Mouse (Mus musculus) left cerebral cortex, adult 2 months (tissue): ENCODE data around the gene Nexn. TPM values are rescaled to one million over a fixed set of nuclear protein-coding genes. Genes with fewer than 3 reads are reported as not detected.

Experiments used
- DNase-seq, 2 experiments: peaks; one replicate each; pipeline ENCODE4 v3.0.0; 2021 to 2022; ENCODE audit warnings: low spot score in 2 of 2, mixed read lengths in 1 of 2; ENCODE audit errors: extremely low spot score in 1 of 2
- H3K27ac ChIP-seq: fragments of 200-600 bp; 2 replicates; pipeline ENCODE4 v1.8.1; 2022
- H3K4me3 ChIP-seq: fragments of 200-600 bp; 2 replicates; pipeline ENCODE4 v1.8.1; 2022
- CTCF ChIP-seq: fragments of 200-600 bp; IDR thresholded peaks from 2 replicates; pipeline ENCODE4 v1.8.1; 2022; ENCODE audit warnings: antibody characterized with exemption, mild to moderate bottlenecking, moderate library complexity
- intact Hi-C: fragments of 180-260 bp; cut with DNase I; formaldehyde crosslinking; loops from one replicate; pipeline ENCODE4 v1.15.1; 2025
- total RNA-seq, 2 experiments: library from RNA; stranded (reverse); gene quantifications; 2 replicates each; pipeline ENCODE4 v1.2.3; 2021

The Nexn gene
- total RNA-seq, 2 experiments from 2014 or later: 1.4 to 5.0 TPM

- TF ChIP-seq CTCF: no peak
- DNase-seq: no peak
- intact Hi-C loops: no loop called here
- no peak overlapping the region for H3K27ac ChIP-seq
- no peak overlapping the region for H3K4me3 ChIP-seq
Observed at GRCm38 (mm10) chr3:152293530-152294181, 27.5 kb upstream of the Nexn start.

- no peak overlapping the region for H3K4me3 ChIP-seq
- H3K27ac ChIP-seq: no peak overlapping the region
- no peak for TF ChIP-seq CTCF
- intact Hi-C loops: no loop called here
- no peak for DNase-seq
Observed at GRCm38 (mm10) chr3:152291895-152292294, 25.7 kb upstream of the Nexn start.

DNA sequence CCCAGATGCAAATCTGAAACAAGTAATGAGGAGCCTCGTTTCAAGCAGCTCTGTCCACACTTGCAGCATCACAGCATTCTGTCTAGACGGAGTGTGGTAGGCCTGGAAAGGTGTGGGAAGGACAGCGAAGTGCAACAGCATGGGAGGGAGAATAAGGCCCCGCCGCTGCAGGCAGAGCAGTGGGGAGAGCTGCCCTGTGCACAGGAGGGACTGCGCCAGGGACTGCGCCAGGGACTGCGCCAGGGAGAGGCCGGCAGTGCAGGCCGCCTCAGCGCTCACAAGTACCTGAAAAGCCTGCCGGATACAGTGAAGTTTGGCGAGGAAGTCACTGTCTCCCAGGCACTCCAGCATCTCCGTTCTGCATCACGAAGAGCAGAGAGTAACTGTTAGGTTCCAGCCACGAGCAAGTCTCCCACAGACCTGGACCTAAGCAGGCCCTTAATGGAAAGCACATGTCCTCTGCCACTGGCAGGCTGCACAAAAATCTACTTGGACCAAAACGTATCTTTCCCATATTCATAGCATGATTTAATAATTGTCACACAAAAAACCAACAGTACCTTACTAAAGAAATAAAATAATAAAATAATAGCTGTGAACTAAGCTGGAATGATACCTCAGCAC is 24.1 kb upstream of the Nexn start:
- intact Hi-C loops: no loop called here
- Histone ChIP-seq H3K27ac (no peak overlapping the region), H3K4me3 (no peak overlapping the region)
- DNase-seq: no peak
- TF ChIP-seq CTCF: no peak

DNA sequence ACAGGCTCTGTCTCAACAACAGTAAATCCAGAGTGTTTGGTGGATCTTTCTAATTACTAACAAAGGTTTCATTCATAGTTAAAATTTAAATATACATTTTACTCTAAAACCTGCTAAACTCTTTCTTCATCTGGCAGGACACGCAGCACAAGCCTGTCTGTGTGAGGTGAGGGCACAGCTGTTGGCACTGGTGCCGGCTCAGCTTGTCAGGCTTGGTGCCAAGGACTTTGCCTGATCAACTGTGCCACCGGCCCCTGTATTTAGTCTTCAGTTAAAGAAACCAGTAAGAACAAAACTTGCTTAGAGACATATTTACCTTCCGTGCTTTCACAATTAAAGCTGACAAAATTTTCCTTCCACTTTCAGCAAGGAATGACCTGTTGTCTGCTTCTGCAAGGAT is 22.6 kb upstream of the Nexn start:
- no peak for TF ChIP-seq CTCF
- intact Hi-C loops: no loop called here
- Histone ChIP-seq H3K4me3 (no peak overlapping the region), H3K27ac (no peak overlapping the region)
- DNase-seq: no peak

GRCm38 (mm10) chr3:152288276-152288675 is 22.1 kb upstream of the Nexn start:
- H3K4me3 ChIP-seq: no peak overlapping the region
- intact Hi-C loops: no loop called here
- TF ChIP-seq CTCF: no peak
- no peak overlapping the region for H3K27ac ChIP-seq
- DNase-seq: no peak

- Histone ChIP-seq H3K27ac (no peak overlapping the region), H3K4me3 (no peak overlapping the region)
- TF ChIP-seq CTCF: no peak; the same call in 1 of the 2 replicates
- intact Hi-C loops: no loop called here
- DNase-seq: no peak
Observed at GRCm38 (mm10) chr3:152287810-152288209, 21.7 kb upstream of the Nexn start.

GRCm38 (mm10) chr3:152284759-152285158 is 18.6 kb upstream of the Nexn start:
- TF ChIP-seq CTCF: no peak
- Histone ChIP-seq H3K27ac (no peak overlapping the region), H3K4me3 (no peak overlapping the region)
- intact Hi-C loops: no loop called here
- DNase-seq: no peak

DNA sequence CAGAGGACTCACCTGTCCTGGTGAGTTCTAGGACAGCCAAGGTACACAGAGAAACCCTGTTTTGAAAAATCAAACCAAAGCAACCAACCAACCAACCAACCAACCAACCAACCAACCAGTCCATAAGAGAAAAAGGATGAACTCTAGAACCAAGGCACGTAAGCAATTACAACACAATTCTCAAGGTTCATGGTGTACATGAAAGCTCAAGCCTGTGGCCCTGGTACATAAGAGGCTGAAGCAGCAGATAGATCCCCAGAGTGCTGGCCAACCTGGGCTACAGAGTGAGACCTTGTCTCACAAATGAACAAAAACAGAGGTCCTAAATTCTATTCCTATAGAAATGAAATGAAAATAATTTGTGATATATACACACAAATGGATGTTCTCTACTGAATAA is 18.2 kb upstream of the Nexn start:
- no peak for DNase-seq
- Histone ChIP-seq H3K27ac (no peak overlapping the region), H3K4me3 (no peak overlapping the region)
- intact Hi-C loops: no loop called here
- no peak for TF ChIP-seq CTCF

DNA sequence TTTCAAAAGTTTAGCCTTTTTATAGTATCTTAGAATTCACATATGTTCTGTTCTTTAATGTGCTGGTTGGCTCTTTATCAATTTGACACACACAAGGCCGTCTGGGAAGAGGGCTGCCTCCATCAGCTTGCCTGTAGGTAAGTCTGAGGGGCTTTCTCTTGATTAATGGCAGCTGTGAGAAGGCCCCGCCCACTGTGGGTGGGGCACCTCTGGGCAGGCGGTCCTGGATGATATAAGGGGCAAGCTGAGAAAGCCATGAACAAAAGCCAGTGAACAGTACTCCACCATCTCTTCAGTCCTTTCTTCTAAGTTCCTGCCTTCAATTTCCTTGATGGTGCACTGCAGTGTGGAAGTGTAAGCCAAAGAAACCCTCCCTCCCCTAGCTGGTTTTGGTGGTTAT is 16.0 kb upstream of the Nexn start:
- no peak overlapping the region for H3K27ac ChIP-seq
- no peak overlapping the region for H3K4me3 ChIP-seq
- no peak for DNase-seq
- TF ChIP-seq CTCF: no peak
- intact Hi-C loops: no loop called here

GRCm38 (mm10) chr3:152278431-152278830 is 12.3 kb upstream of the Nexn start:
- no peak for TF ChIP-seq CTCF
- intact Hi-C loops: no loop called here
- no peak overlapping the region for H3K27ac ChIP-seq
- no peak for DNase-seq
- no peak overlapping the region for H3K4me3 ChIP-seq

GRCm38 (mm10) chr3:152277912-152278311 is 11.8 kb upstream of the Nexn start:
- DNase-seq: no peak
- no peak for TF ChIP-seq CTCF
- intact Hi-C loops: no loop called here
- no peak overlapping the region for H3K4me3 ChIP-seq
- H3K27ac ChIP-seq: no peak overlapping the region

DNA sequence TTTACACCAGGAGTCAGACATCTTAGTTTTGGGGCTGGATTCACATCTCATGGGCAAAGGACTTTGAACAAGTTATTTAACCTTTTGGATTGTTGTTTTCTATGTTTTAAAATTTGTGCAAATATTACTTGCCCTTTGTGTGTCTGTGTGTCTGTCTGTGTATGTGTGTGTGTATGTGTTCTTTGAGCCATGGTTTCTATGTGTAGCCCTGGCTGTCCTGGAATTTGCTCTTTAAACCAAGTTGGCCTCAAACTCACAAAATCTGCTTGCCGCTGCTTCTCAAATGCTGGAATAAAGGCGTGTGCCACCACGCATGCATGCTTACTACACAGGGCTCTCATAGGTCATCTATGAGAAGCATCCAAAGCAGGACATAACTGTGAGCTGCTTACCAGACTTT is 10.8 kb upstream of the Nexn start:
- no peak overlapping the region for H3K27ac ChIP-seq
- no peak for DNase-seq
- intact Hi-C loops: no loop called here
- no peak for TF ChIP-seq CTCF
- no peak overlapping the region for H3K4me3 ChIP-seq

GRCm38 (mm10) chr3:152275008-152275407 is 8.9 kb upstream of the Nexn start:
- no peak overlapping the region for H3K27ac ChIP-seq
- no peak overlapping the region for H3K4me3 ChIP-seq
- intact Hi-C loops: no loop called here
- TF ChIP-seq CTCF: no peak
- no peak for DNase-seq
